Mouse (Mus musculus) urinary bladder, postnatal 36 days (tissue): ENCODE results near the gene Fbxo6.

Experiments
- DNase-seq, 2 experiments: peaks; one replicate each; pipeline ENCODE4 v3.0.0; 2022; ENCODE audit warnings: low spot score in 2 of 2, mixed read lengths in 1 of 2

Fbxo6 gene

DNA sequence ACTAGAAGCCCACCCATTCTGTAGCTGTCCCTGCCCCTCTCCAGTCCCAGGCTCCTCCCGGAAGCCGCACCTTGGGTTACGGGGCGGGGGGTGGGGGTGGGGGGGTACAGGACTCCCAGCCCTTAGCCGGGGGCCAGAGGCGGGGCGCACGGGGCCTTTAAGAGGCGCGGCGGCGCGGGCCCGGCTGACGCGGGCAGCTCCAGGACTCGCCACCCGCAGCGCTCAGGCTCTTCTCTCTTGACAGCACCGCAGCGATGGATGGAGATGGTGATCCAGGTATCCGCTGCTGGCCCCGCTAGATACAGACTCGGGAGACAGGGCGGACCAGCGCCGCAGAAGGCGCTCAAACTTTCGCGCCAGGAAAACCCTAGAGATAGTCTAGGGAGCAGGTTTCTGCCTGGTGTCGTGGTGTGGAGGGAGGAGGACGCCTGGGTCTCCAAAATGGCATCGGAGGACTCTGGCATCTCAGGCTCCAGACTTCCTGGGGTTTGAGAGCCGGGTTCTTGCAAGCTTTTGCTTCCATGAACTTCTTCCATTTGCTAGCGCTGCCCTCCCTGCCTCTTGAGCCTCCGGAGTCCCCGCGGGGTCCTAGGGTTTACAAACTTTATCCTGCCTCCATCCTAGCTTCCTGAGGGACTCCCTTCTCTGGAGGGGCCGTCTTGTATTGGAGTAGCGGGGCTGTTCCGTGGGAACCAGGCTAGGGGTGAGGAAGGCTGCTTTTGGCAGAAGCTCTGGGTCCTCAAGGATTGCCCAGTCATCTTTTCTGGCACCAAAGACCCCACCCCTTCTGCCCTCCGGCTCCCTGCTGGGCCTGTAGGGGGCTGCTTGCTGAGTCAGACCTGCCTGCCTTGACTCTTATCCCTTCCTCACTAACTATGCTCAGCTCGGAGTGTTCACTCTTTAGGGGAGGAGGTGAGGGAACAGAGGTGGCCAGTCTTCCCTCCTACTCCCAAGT lies 8.8 kb upstream of the Fbxo6 start, which contains the start of the genes Fbxo44 and Fbxo2:
Fbxo44 (minus strand) TSS at position 47 of the 955 bp plus-strand sequence.
Fbxo2 (plus strand) TSS at position 186 of the 955 bp plus-strand sequence.
- no peak for DNase-seq

DNA sequence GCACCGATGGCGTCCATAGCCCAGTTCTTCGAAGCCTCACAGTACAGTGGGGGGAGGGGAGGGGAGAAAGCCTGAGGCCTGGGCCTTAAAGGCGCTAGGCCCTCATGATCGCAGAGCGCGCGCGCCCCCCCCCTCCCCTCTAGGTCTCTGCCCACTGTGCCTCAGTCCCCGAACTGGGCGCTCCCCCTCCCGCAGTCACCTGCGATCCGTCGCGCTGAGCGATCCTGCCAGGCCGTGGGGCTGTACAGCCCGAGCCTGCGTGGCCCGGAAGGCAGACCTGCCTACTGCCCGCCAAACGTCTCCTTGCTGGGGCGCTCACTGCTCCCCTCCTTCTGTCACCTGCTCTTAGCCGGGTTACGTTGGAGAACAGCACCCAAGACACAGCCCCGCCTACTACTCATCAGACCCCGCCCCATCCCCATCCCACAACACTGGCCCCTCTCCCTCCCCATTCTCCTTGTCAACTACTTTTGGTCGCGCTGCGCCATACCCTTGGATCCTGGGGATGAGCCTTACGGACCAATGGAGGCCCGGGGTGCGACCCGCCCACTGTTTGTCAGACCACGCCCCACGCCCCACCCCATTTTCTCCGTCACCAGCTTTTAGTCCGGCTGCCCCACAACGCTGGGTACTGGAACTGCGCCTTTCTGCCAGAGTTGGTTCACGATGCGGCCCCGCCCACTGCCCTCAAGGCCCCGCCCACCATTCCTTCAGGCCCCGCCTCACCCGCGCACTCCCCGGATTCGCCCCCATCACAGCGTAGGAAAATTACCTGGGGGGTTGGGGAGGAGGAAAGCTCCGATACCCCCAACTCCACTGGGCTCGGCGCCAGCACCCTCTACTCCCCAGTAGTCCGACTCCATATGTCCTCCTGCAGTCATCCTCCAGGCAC lies 7.8 kb upstream of the Fbxo6 start:
- peak; percentile 90 to 92 for DNase-seq

DNA sequence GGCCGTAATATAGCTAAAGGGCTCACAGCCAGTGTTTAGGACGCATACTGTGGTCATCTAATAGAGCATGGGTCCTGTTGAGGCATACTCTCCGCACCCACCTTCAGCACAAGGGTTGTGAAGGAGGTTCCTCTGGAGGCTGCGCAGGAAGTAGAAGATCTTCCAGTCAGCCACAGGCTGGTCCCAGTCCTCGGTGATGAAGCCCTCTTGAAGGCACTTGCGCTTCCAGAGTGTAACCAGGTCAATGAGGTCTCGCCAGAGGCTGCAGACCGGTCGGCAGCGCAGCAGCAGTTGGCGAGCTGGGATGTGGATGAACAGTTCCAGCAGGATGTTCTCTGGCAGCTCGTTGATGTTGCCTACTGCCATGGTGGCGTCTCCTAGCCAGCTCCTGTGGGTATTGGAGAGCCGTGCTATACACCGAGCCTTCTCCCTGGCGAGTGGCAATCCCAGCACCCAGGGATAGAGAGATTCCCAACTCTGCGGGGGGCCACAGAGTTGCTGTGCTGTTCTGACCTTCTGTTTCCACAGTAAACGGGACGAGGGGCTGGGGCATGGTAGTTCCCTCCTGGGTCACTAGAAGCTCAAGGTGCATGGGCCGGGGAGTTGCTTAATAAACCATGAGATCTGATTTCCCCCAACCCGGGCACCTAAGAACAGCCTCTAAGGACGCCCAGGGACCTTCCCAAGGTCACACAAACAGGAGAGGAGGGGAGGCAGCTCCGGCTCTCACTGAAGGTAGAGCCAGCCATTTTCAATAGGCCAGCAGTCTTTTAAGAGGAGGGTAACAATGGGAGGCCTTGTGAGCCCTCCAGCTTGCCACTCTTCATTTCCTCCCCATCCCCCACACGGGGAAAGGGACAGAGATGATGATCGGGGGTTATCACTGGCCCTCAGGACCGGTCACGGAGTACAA lies 6.8 kb upstream of the Fbxo6 start:
- DNase-seq, result no peak

DNA sequence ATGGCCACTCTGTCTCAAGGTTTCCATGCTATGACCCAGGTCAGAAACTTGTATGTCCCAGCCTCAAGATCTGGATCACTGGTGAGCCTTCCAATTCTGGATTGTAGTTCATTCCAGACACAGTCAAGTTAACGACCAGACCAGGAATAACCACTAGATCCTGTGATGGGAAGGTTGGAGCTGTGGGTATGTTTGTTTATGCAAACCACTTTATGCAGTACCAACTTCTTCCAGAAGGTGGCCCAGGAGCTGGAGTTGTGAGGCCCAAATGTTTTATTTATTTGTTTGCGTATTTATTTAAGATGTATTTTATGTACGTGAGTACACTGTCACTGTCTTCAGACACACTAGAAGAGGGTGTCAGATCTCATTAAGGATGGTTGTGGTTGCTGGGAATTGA lies 3.0 kb upstream of the Fbxo6 start:
- no peak for DNase-seq

DNA sequence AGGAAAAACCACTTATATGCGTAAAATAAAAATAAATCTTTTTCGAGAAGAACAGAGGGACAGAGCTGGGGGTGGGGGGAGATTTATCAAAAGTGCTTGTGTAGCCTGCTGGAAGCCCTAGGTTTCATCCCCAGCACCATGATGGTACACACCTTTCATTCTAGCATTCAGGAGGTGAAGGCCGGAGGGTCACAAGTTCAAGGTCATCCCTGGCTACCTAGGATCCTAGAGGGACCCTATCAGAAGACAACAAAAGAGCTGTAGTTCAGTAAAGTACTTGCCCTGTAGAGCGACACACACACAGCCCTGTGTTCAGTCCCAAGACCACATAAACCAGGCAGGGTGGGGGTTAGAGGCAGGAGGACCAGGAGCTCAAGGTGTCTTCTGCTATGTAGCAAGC lies 2.1 kb upstream of the Fbxo6 start:
- DNase-seq, result no peak

DNA sequence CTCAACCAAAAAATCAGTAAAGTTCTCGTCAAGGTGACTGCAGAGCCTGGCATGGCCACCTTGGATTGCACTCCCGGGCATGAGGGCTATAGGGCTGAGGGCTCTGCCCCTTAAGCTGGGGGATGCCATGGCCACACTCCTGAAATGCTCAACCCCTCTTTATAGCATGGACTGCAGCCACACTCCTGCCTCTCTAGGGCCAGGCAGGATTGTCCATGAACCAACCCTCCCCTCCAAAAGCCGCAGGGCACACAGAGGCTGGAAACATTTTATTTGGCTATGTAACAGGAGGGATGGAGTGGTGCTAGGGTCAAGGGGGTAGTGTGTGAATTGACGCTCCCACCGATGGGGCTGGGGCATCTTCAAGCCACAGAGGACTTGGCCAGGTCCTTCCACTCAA lies 607 bp upstream of the Fbxo6 start:
- DNase-seq, result no peak

DNA sequence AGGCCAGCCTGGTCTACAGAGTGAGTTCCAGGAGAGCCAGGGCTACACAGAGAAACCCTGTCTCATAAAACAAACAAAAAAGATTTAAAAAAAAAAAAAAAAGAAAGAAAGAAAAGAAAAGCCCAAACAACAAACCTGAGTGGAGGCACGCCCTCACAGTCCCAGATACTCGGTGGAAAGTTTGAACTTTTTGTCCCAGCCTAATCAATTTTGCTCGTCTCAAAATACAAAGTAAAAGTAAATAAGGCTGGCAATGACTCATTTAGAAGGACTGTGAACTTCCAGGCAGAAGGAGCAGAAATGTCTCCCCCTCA lies 1.0 kb downstream of the Fbxo6 start:
- DNase-seq, result no peak

DNA sequence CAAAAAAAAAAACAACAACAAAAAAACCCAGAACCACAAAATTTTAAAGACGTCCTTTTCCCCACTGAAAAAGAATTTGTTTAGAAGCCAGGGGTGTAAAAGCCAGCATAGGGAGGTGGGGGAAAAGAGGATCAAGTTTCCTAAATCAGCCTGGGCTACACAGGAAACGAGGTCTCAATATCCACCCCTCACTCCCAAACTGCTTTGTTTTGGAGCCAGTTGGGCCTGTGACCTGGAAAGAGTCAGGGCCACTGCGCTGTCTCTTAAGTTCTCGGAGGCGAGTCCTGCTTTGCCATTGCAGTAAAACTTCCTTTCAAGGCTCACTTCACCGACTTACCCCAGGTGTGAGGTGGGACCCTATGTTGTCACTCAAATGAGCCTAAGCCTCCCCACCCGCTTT lies 1.7 kb downstream of the Fbxo6 start:
- no peak for DNase-seq

DNA sequence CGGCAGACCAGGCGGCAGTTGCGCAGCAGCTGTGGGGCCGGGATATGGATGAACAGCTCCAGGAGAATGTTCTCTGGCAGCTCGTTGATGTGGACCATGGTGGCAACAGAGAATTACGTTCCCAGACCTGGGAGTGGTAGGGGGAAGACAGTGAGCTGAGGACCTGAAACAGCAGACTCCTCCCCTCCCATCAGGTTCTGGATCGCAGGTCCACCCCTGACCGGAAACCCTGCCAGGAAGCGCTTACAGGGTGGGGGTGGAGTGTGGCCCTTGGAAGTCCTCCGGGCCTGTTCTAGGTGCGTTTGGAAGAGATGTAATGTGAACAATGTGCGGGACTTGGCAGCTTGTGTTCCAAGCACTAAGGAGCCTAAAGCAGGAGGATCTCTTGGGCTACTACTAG lies 2.4 kb downstream of the Fbxo6 start:
- DNase-seq, result no peak

DNA sequence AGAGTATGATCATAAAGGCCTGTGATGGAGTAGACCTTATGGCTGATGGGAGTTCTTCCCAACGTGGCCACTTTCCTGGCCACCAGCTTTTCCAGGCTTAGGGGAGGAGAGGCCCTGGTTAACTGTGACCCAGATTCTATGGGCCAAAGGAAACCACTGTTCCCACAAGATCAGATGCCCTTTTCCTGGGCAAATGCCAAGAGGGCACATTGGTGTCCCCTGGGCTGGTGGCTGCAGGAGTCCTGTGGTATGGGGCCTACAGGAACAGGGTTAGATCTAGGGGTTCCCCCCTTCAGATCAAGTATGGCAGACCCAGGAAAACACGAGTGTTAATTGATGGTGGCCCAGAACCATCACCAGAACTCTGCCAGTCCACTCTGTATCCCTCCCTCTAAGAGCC lies 4.2 kb downstream of the Fbxo6 start:
- no peak for DNase-seq

DNA sequence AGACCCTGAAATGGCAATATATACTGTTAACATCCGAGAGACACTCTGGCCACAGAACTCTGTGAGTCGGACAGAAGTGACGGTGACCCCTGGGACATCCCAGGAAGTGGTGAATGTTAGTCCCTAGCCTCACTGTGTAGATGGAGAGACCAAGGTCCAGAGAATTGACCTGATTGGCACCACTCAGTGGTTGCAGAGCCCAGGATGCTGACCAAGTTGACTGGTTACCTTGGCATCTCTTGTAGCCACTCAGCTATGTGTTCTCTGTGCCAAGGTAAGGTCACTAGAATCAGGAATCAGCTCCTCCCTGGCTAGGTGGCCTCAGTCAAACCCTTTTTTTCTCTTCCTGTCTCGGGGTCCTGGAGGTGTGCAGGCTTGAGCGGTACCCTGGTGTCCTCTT lies 8.2 kb downstream of the Fbxo6 start:
- no peak for DNase-seq

DNA sequence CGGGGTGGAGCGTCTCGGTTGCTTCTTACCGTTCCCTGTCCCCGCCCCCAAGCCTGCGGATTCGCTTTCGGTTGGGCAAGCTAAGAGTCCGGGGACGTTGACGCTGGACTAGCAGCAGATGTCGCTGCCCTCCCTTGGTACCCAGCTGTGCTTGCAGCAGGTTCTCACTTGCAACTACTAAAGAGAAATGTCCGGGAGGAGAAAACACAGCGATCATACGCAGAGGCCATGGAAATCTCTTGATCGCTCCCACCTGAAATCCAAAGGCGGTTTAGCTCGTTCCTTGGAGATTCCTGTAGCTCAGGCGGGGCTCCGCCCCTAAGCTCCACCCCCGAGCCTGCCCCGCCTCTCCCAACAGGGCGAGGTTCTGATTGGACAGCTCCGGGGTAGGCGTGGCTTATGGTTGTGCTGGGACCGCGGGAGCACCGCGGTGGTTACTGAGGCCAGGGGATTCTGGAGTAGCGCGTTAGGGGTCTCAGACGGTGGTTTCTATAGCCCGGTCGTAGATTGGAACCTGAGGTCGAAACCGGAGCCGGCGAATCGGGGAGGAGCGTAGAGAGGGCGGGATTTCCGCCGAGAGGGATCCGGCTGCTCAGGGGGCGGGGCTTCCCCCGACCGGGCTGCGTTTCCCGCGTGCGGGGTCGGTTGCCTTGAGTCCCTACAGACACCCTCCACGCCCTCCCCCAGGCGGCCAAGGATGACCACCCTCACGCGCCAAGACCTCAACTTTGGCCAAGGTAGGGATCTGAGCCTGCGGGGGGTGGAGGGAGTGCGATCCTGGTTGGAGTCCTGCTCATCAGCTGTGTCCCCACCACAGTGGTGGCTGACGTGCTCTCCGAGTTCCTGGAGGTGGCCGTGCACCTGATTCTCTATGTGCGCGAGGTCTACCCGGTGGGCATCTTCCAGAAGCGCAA lies 11.6 kb downstream of the Fbxo6 start:
- DNase-seq, result peak; percentile 91 to 95

DNA sequence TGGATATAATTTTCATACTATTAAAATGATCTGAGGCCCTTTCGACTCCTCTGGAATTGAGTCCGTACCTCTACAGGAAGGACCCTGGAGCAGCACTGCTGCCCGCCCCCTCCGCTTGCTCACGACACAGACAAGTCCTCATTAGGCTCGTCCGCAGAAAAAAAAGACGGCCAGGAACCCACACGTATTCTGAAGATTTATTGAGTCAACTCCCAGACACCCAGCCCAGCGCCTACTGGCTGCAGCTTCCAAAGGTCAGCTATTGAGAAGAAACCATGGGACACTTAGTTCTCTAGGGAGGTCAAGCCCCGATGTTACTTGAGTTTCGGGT lies 12.2 kb downstream of the Fbxo6 start:
- DNase-seq, result no peak

DNA sequence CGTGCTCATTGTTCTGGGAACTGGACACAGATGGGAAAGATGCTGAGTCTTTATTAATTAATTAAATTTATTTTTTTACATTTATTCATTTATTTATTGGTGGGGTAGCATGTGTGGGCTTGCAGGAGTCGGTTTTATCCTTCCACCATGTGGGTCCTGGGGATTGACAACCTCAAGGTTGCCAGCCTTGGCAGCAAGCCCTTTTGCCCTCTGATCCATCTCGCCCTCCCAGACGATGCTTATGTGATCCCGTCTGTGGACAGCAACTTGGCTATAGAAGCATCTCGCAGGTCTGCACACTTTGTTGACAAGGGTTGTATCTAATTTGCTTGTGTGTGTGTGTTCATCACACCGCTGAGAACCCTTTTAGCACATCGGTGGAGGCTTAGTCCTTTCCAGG lies 14.4 kb downstream of the Fbxo6 start:
- DNase-seq, result no peak

DNA sequence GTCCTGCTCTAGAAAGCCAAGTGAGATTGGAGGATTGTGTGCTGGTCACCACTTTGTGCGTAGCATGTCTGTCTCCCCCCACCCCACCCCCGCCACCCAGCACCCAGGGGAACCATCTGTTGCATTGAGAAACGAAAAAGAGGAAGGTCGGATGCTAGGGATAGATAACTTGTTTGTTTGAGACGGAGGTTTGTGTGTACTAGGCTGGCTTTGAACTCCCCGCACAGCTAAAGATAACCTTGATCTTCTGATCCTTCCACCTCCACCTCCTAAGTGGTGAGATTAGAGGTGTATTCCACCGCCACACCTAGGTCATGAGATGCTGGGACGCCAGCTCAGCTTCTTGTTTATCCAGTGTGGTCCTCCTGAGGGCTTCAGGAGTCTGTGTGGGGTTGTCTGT lies 17.0 kb downstream of the Fbxo6 start:
- DNase-seq, result no peak

DNA sequence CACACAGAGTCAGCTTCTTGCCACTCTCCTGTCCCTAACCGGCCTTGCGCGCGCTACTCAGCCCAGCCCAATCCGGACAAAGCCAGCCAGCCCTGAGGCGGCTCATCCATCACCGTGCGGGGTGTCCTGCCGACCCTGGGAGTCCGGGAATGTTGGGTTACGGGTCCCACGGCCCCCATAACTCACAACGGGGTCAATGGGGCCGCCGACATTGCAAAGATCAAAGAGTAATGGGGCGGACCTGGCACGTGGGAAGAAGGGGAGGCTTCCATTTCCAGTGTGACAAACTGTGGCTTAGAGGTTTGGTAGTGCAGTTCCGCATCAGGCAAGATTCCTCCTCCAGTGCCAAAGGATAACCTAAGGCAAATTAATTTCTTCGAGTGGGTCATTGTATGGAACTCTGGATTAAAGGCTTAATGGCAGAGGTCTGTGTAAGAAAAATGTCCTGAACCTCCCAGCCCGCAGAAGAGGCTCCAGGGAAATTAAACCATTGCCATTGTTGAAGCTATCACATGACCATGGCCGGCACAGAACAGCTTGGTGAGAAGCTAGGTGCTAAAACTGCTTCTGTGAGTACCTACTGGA lies 20.4 kb downstream of the Fbxo6 start:
- no peak for DNase-seq

DNA sequence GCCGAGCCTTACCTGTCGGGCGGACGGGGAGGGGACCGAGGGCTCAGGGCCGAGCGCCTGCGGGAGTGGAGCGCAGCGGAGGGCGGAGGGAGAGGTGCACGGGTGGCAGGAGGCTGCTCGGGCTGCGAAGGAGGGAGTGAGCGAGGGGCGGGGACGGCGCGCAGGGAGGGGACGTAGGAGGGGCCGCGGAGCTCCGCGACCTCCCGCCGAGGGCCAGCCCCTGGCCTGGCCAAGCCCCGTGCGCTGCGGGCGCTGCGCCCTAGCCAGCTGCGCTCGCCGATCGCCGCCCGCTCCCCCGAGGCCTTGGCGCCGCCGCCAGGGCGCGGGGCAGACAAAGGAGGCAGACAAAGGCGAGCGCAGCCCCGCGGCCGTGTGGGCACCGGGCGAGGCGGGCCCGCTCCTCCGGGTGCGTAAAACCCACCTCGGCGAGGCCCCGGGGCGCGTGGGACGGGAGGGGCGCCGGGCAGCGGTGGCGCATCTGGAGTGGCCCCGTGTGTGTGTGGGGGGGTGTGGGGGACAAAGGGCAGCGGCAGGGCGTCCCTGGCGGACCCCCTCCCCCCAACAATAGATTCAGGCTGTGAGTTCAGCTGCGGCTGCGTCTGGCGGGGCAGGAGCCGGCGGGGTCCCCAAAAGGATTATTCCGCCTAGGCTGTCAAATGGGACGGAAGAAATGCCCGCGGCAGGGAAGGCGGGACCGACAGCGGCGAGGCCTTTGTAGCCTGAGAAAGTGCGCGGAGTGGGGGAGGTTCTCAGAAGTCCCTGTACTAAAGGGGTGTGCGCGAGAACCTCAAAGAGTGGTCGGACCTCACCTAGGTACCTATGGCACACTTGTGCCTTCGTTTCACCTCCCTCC lies 21.2 kb downstream of the Fbxo6 start, which contains the start of gene Draxin:
Draxin (minus strand) TSS at position 138 of the 853 bp plus-strand sequence.
- no peak for DNase-seq

DNA sequence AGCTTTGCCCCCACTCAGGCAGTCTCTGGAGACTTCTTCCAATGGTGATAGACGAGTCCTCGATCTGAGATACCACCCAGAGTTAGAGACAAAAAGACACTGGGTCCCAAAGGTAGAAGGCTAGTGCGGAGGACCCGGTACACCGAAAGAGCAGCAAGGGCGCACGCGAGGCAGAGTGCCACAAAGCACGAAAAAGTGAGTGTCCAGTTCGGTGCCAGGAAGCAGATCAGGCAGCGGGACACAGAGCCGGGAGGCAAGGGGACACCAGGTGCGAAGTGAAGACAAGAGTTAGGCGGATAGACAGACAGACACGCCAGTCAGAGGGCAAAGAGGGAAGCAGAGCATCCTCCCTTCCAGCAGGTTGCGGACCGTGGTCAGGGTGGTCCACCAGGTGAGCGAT lies 21.8 kb downstream of the Fbxo6 start, which contains the start of gene Mad2l2:
Mad2l2 (plus strand) TSS at position 252 of the 400 bp plus-strand sequence.
- DNase-seq, result no peak

DNA sequence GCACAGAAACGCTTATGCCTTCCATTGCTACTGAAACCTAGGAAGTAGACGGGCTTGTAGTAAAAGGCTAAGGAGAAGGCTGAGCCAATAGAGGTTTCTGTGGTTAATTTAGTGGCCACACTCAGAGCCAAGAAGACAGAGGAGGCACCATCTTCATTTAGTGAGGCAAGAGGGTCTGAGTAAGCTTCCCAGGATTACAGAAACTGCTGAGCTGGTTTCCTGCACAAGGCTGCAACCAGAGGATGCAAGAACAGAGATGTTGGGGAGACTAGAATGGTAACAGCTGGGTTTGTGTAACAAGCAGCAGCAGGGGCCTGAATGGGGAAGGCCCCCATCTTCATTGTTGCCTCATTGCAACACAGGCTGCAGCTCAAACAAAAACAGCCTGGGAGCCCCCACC lies 23.3 kb downstream of the Fbxo6 start:
- no peak for DNase-seq
